19 mouse cellular contexts compared by ENCODE assay signal in the genomic region with DNA sequence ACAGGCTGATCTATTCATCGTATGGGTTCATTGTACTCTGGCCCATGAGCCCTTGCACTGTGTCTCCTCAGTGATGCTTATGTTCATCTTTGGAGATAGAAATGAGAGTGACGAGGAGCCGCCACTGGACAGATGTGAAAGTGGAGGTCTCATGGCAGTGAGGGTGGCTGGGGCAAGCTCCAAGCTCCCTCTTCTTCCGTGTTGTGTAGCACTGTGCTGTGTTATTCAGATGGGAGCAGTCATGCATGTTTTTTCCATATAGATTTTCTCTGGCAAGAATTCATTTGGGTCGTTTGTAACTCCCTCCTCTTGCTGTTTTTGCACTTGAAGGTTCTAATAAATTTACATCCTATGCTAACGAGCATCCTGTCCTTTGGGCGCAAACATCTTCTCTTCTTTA. TPM values are rescaled to one million over a fixed set of nuclear protein-coding genes. Genes with fewer than 3 reads are reported as not detected.
DNase-seq lines count a peak whose midpoint lies in the region; ATAC-seq and TF ChIP-seq lines count a peak whose summit lies in the region.
"Had no signal": no experiment of that assay in that cellular context is flagged by ENCODE, and none has a peak within 500 bp of the region (broad histone marks: within the 10 kb centered on the region; RNA-seq: fewer than 3 reads in every experiment).

No protein-coding gene starts in this region.

- H3K9me3 ChIP-seq in hindbrain, embryonic 14.5 days (ENCODE audit: control insufficient read depth, low read length): no peaks in the 10 kb centered on the region
- H3K9me3 ChIP-seq in hindbrain, embryonic 16.5 days (ENCODE audit: control insufficient read depth, low read length): no peaks in the 10 kb centered on the region
- H3K9me3 ChIP-seq in midbrain, embryonic 13.5 days: no peaks in the 10 kb centered on the region
- H3K9me3 ChIP-seq in midbrain, embryonic 16.5 days (replicated peaks; ENCODE audit: control insufficient read depth, low read length, poor library complexity, severe bottlenecking): no peaks in the 10 kb centered on the region
- H3K9me3 ChIP-seq in CH12.LX (replicated peaks; ENCODE audit: low read length): no peaks in the 10 kb centered on the region
- H3K9me3 ChIP-seq in neural tube, embryonic 15.5 days (replicated peaks): no peaks in the 10 kb centered on the region
- H3K9me3 ChIP-seq: embryonic facial prominence, embryonic 13.5 days; forebrain, embryonic 13.5 days; heart, embryonic 12.5 days had no signal

- H3K4me3 ChIP-seq in hindbrain, embryonic 14.5 days (replicated peaks; ENCODE audit: low read length): no peak overlapping the region
- no peak overlapping the region for H3K4me3 ChIP-seq in hindbrain, embryonic 16.5 days (ENCODE audit: low read length)
- H3K4me3 ChIP-seq in midbrain, embryonic 13.5 days (replicated peaks): no peak overlapping the region
- H3K4me3 ChIP-seq in midbrain, embryonic 16.5 days (ENCODE audit: low read depth, low read length): no peak overlapping the region
- no peak overlapping the region for H3K4me3 ChIP-seq in CH12.LX (replicated peaks in 1 of 3; ENCODE audit: low read depth in 2 of 3, low read length in 2 of 3, poor library complexity in 1 of 3)
- no peak overlapping the region for H3K4me3 ChIP-seq in neural tube, embryonic 15.5 days (replicated peaks)
- H3K4me3 ChIP-seq: embryonic facial prominence, embryonic 13.5 days; forebrain, embryonic 13.5 days; gastrocnemius, adult 2 months; heart, embryonic 12.5 days had no signal

- TF ChIP-seq RAD21 in CH12.LX (IDR thresholded peaks at IDR 0.05; ENCODE audit: low read depth, low read length): no peak

- no peak for DNase-seq in hindbrain, embryonic 14.5 days (ENCODE audit: low spot score)
- no peak for DNase-seq in CH12.LX (ENCODE audit: extremely low read depth)
- DNase-seq: adrenal gland, adult 2 months; adrenal gland, postnatal 25 days; cerebellum, adult 18-20 months; cerebellum, adult 9-11 months; cerebellum, postnatal 36 days; gastrocnemius, adult 2 months; gastrocnemius, postnatal 25 days had no signal

- no peak overlapping the region for H3K9ac ChIP-seq in hindbrain, embryonic 14.5 days
- no peak overlapping the region for H3K9ac ChIP-seq in hindbrain, embryonic 16.5 days (ENCODE audit: low read depth, low read length)
- no peak overlapping the region for H3K9ac ChIP-seq in midbrain, embryonic 13.5 days (replicated peaks)
- no peak overlapping the region for H3K9ac ChIP-seq in midbrain, embryonic 16.5 days (ENCODE audit: low read depth, low read length)
- no peak overlapping the region for H3K9ac ChIP-seq in CH12.LX (ENCODE audit: insufficient read depth, low read depth)
- no peak overlapping the region for H3K9ac ChIP-seq in neural tube, embryonic 15.5 days (replicated peaks)
- H3K9ac ChIP-seq: embryonic facial prominence, embryonic 13.5 days; forebrain, embryonic 13.5 days; heart, embryonic 12.5 days had no signal

- 57% methylated on average over 7 of the region's 7 CpGs for WGBS in hindbrain, embryonic 14.5 days
- WGBS in hindbrain, embryonic 16.5 days: 52% methylated on average over 7 of the region's 7 CpGs
- 68% methylated on average over 7 of the region's 7 CpGs for WGBS in midbrain, embryonic 13.5 days
- WGBS in midbrain, embryonic 16.5 days: 71% methylated on average over 7 of the region's 7 CpGs
- 44% methylated on average over 7 of the region's 7 CpGs for WGBS in neural tube, embryonic 15.5 days

- H3K36me3 ChIP-seq in hindbrain, embryonic 14.5 days (replicated peaks; ENCODE audit: control insufficient read depth, insufficient read depth): no peaks in the 10 kb centered on the region
- H3K36me3 ChIP-seq in hindbrain, embryonic 16.5 days (ENCODE audit: control insufficient read depth, insufficient read depth, low read length): no peaks in the 10 kb centered on the region
- H3K36me3 ChIP-seq in midbrain, embryonic 13.5 days: no peaks in the 10 kb centered on the region
- no peaks in the 10 kb centered on the region for H3K36me3 ChIP-seq in midbrain, embryonic 16.5 days (ENCODE audit: control insufficient read depth, insufficient read depth, low read length)
- no peaks in the 10 kb centered on the region for H3K36me3 ChIP-seq in CH12.LX (replicated peaks in 1 of 2; ENCODE audit: control insufficient read depth in 1 of 2, insufficient read depth in 1 of 2, low read length in 1 of 2)
- H3K36me3 ChIP-seq in neural tube, embryonic 15.5 days: no peaks in the 10 kb centered on the region
- H3K36me3 ChIP-seq: embryonic facial prominence, embryonic 13.5 days; heart, embryonic 12.5 days had no signal

- H3K4me1 ChIP-seq in hindbrain, embryonic 14.5 days (replicated peaks; ENCODE audit: control insufficient read depth, insufficient read depth, low read length): peaks cover 21% of the 10 kb centered on the region; the same call in 1 of the 2 replicates
- no peaks in the 10 kb centered on the region for H3K4me1 ChIP-seq in hindbrain, embryonic 16.5 days (ENCODE audit: control insufficient read depth, insufficient read depth, low read depth, low read length)
- H3K4me1 ChIP-seq in midbrain, embryonic 13.5 days (replicated peaks): peaks cover 18% of the 10 kb centered on the region
- peaks cover 2% of the 10 kb centered on the region; the same call in 1 of the 2 replicates for H3K4me1 ChIP-seq in midbrain, embryonic 16.5 days (ENCODE audit: control insufficient read depth, insufficient read depth, low read length)
- peaks cover 5 to 10% of the 10 kb centered on the region in 2 experiments; a peak in 3 of 4 replicates for H3K4me1 ChIP-seq in CH12.LX (ENCODE audit: control insufficient read depth in 1 of 2, insufficient read depth in 2 of 2)
- peaks cover 18% of the 10 kb centered on the region for H3K4me1 ChIP-seq in neural tube, embryonic 15.5 days
- H3K4me1 ChIP-seq: heart, embryonic 12.5 days had no signal

- no peaks in the 10 kb centered on the region for H3K27me3 ChIP-seq in hindbrain, embryonic 14.5 days (ENCODE audit: control insufficient read depth, insufficient read depth, low read length)
- no peaks in the 10 kb centered on the region for H3K27me3 ChIP-seq in hindbrain, embryonic 16.5 days (replicated peaks; ENCODE audit: control insufficient read depth, insufficient read depth, low read length)
- no peaks in the 10 kb centered on the region for H3K27me3 ChIP-seq in midbrain, embryonic 13.5 days
- no peaks in the 10 kb centered on the region for H3K27me3 ChIP-seq in midbrain, embryonic 16.5 days (ENCODE audit: control insufficient read depth, insufficient read depth, low read depth, low read length)
- no peaks in the 10 kb centered on the region for H3K27me3 ChIP-seq in CH12.LX (replicated peaks)
- H3K27me3 ChIP-seq in neural tube, embryonic 15.5 days (replicated peaks): no peaks in the 10 kb centered on the region
- H3K27me3 ChIP-seq: embryonic facial prominence, embryonic 13.5 days; forebrain, embryonic 13.5 days had no signal

- ATAC-seq in hindbrain, embryonic 14.5 days (ENCODE audit: low FRiP score): no peak
- no peak for ATAC-seq in hindbrain, embryonic 16.5 days
- 0 out of 2 replicates have a peak, but pooled peaks have one; percentile 37 for ATAC-seq in midbrain, embryonic 13.5 days
- no peak for ATAC-seq in midbrain, embryonic 16.5 days
- ATAC-seq in neural tube, embryonic 15.5 days (ENCODE audit: low FRiP score): peak; percentile 41; the same call in 1 of the 2 replicates
- ATAC-seq: forebrain, embryonic 13.5 days had no signal

- TF ChIP-seq POLR2A in CH12.LX (IDR thresholded peaks at IDR 0.05; ENCODE audit: low read depth, low read length): no peak

- H3K4me2 ChIP-seq in hindbrain, embryonic 14.5 days (replicated peaks): peak overlapping the region; percentile 15; the same call in 1 of the 2 replicates
- no peak overlapping the region for H3K4me2 ChIP-seq in hindbrain, embryonic 16.5 days (ENCODE audit: low read length)
- no peak overlapping the region for H3K4me2 ChIP-seq in midbrain, embryonic 13.5 days (replicated peaks)
- no peak overlapping the region for H3K4me2 ChIP-seq in midbrain, embryonic 16.5 days (ENCODE audit: low read length)
- H3K4me2 ChIP-seq in CH12.LX (ENCODE audit: insufficient read depth, low read depth, poor library complexity, severe bottlenecking): peak overlapping the region; percentile 62; the same call in 1 of the 2 replicates
- 0 out of 2 replicates have a peak overlapping the region, but pooled peaks have one; percentile 0 for H3K4me2 ChIP-seq in neural tube, embryonic 15.5 days
- H3K4me2 ChIP-seq: embryonic facial prominence, embryonic 13.5 days; forebrain, embryonic 13.5 days; heart, embryonic 12.5 days had no signal

- H3K79me2 ChIP-seq in CH12.LX (replicated peaks; ENCODE audit: control insufficient read depth, extremely low read depth, insufficient read depth, poor library complexity, severe bottlenecking): no peaks in the 10 kb centered on the region

- in situ Hi-C loops in CH12.LX (cut with MboI; ENCODE audit: low pct_ligation_motif_present, low pct_unique_long_range_greater_than_20kb, low sequenced_read_pairs): no loop called here

- no peak for TF ChIP-seq EP300 in CH12.LX (IDR thresholded peaks at IDR 0.05; ENCODE audit: low read length)

- H3K27ac ChIP-seq in hindbrain, embryonic 14.5 days: peak overlapping the region; percentile 52
- no peak overlapping the region for H3K27ac ChIP-seq in hindbrain, embryonic 16.5 days (ENCODE audit: low read depth, low read length)
- H3K27ac ChIP-seq in midbrain, embryonic 13.5 days: peak overlapping the region; percentile 8; the same call in 1 of the 2 replicates
- no peak overlapping the region for H3K27ac ChIP-seq in midbrain, embryonic 16.5 days (ENCODE audit: low read length)
- H3K27ac ChIP-seq in CH12.LX (ENCODE audit: insufficient read depth, low read depth): no peak overlapping the region
- H3K27ac ChIP-seq in neural tube, embryonic 15.5 days (replicated peaks): no peak overlapping the region
- H3K27ac ChIP-seq: embryonic facial prominence, embryonic 13.5 days; forebrain, embryonic 13.5 days; gastrocnemius, adult 2 months had no signal

- TF ChIP-seq CTCF in CH12.LX (conservative IDR thresholded peaks at IDR 0.05 in 1 of 2, IDR thresholded peaks at IDR 0.05 in 1 of 2; ENCODE audit: low read depth in 2 of 2, low read length in 2 of 2): no peak

- dilution Hi-C loops in CH12.LX (cut with MboI; ENCODE audit: extremely low pct_ligation_motif_present, extremely low pct_unique_long_range_greater_than_20kb, low sequenced_read_pairs): no loop called here

TF ChIP-seq in CH12.LX, 34 proteins besides CTCF, POLR2A, EP300 and RAD21 (continues in another document):
- TF ChIP-seq USF1 (IDR thresholded peaks at IDR 0.05; ENCODE audit: low read depth, low read length): no peak

RNA-seq across cellular contexts. Expression of a gene that starts 21.2 kb away (rescaled TPM):
- 0.86 and 1.8 TPM in 2 replicates for polyA plus RNA-seq in hindbrain, embryonic 14.5 days (2014; fragmentation: Nextera tagmentation; extraction: Ambion mirVana)
- 0.98 and 1.3 TPM in 2 replicates for polyA plus RNA-seq in hindbrain, embryonic 16.5 days (2015; fragmentation: Nextera tagmentation; extraction: Ambion mirVana)
- polyA plus RNA-seq in midbrain, embryonic 13.5 days (2015; fragmentation: Nextera tagmentation; extraction: Ambion mirVana): 0.24 and 0.35 TPM in 2 replicates
- 0.62 and 0.85 TPM in 2 replicates for polyA plus RNA-seq in midbrain, embryonic 16.5 days (2015; fragmentation: Nextera tagmentation; extraction: Ambion mirVana)
- not detected in 2 replicates for total RNA-seq in CH12.LX (2012; rRNA removed)
- total RNA-seq in CH12.LX (2014; rRNA removed): 0.19 TPM in 1 of 2 replicates, not detected in the other
- polyA plus RNA-seq in CH12.LX (2012; ENCODE audit: insufficient read length, low read depth): 1.0 TPM in 1 of 2 replicates, not detected in the other
- polyA plus RNA-seq in neural tube, embryonic 15.5 days (2015; fragmentation: Nextera tagmentation; extraction: Ambion mirVana): 0.42 and 0.52 TPM in 2 replicates
- total RNA-seq: adrenal gland, adult 2 months; adrenal gland, postnatal 25 days; gastrocnemius, adult 2 months; gastrocnemius, postnatal 25 days; granulocyte monocyte progenitor cell, adult 5-6 weeks; heart, adult 8-10 months; heart, postnatal 25 days had no signal
- polyA plus RNA-seq: adrenal gland, adult 2 months; heart, embryonic 12.5 days had no signal

Comparison
In these comparisons a context has a peak if more than half of its experiments do, and no peak if none do; other contexts are left out.
1. ATAC-seq: peak in midbrain, embryonic 13.5 days (single experiment) and neural tube, embryonic 15.5 days (single experiment); none in hindbrain, embryonic 14.5 days (single experiment), hindbrain, embryonic 16.5 days (single experiment) and midbrain, embryonic 16.5 days (single experiment).
2. H3K27ac ChIP-seq: peak in hindbrain, embryonic 14.5 days (single experiment) and midbrain, embryonic 13.5 days (single experiment); none in hindbrain, embryonic 16.5 days (single experiment), midbrain, embryonic 16.5 days (single experiment), CH12.LX (single experiment) and neural tube, embryonic 15.5 days (single experiment).
3. H3K4me2 ChIP-seq: peak in hindbrain, embryonic 14.5 days (single experiment), CH12.LX (single experiment) and neural tube, embryonic 15.5 days (single experiment); none in hindbrain, embryonic 16.5 days (single experiment), midbrain, embryonic 13.5 days (single experiment) and midbrain, embryonic 16.5 days (single experiment).